Mouse (Mus musculus): ENCODE results near the gene Golph3.

GRCm38 (mm10) chr15:12354281-12354810 is 33.1 kb downstream of the Golph3 start:
- TF ChIP-seq CTCF (IDR thresholded peaks at IDR 0.05; ENCODE audit: control insufficient read depth, insufficient read depth, insufficient read length): no peak
- no peak for TF ChIP-seq MAX (IDR thresholded peaks at IDR 0.05)
- TF ChIP-seq MYOG (IDR thresholded peaks at IDR 0.05; ENCODE audit: control insufficient read depth, extremely low read depth, insufficient read length): no peak
- TF ChIP-seq USF1 (IDR thresholded peaks at IDR 0.05; ENCODE audit: low read depth): no peak
- no peak for TF ChIP-seq CEBPB (IDR thresholded peaks at IDR 0.05; ENCODE audit: low read depth)
